Mouse (Mus musculus): ENCODE measurements around the gene Cux2. TPM values are rescaled to one million over a fixed set of nuclear protein-coding genes. Genes with fewer than 3 reads are reported as not detected.
A peak's percentile ranks its signal among the peaks of the same experiment; 100 is the strongest.

Cux2 gene
- total and polyA plus RNA-seq, 3 experiments: 0.17 TPM; not detected in 2

DNA sequence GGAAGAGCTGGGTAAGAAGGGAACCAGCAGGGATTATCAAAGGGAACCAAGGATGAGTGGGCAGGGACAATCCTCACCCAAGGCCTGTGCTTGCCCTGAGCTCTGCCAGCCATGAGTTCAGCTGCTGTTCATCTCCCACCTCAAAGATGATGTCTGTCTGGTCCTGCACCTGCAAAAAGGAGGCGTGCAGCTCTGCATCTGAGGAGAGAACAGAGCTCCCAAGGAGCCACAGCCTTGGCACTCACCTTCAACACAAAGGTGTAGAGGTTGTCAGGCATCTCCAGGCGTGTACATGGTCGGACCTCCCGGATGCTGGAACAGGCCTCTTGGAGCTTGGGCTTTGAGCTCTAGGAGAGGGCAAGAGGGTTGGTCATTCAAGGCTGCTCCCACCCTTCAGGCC, 231.0 kb downstream of the Cux2 start:
- H3K79me2 ChIP-seq (replicated peaks; ENCODE audit: control insufficient read depth, extremely low read depth, insufficient read depth, poor library complexity, severe bottlenecking): peaks cover 28% of the 10 kb centered on the region
- H3K9ac ChIP-seq (ENCODE audit: insufficient read depth, low read depth): no peak overlapping the region
- H3K4me3 ChIP-seq (replicated peaks in 1 of 3; ENCODE audit: low read depth in 2 of 3, low read length in 2 of 3, poor library complexity in 1 of 3): no peak overlapping the region
- in situ Hi-C loops (cut with MboI; ENCODE audit: low pct_ligation_motif_present, low pct_unique_long_range_greater_than_20kb, low sequenced_read_pairs) (no loop called here), dilution Hi-C loops (cut with MboI; ENCODE audit: extremely low pct_ligation_motif_present, extremely low pct_unique_long_range_greater_than_20kb, low sequenced_read_pairs) (no loop called here)
- TF ChIP-seq JUN (IDR thresholded peaks at IDR 0.05; ENCODE audit: insufficient read depth, low read depth, low read length) (no peak), PAX5 (IDR thresholded peaks at IDR 0.05; ENCODE audit: low read length) (no peak), POLR2A (IDR thresholded peaks at IDR 0.05; ENCODE audit: low read depth, low read length) (0 out of 2 replicates have a peak, but pooled peaks have one; percentile 35), NELFE (IDR thresholded peaks at IDR 0.05; ENCODE audit: low read depth, low read length) (no peak), NRF1 (IDR thresholded peaks at IDR 0.05; ENCODE audit: low read depth, low read length) (no peak), ELF1 (IDR thresholded peaks at IDR 0.05; ENCODE audit: low read depth, low read length) (no peak), MAZ (IDR thresholded peaks at IDR 0.05; ENCODE audit: low read depth, low read length) (no peak), CHD2 (IDR thresholded peaks at IDR 0.05; ENCODE audit: low read length) (no peak), MAFK (IDR thresholded peaks at IDR 0.05; ENCODE audit: insufficient replicate concordance, low read length) (no peak)
- H3K4me2 ChIP-seq (ENCODE audit: insufficient read depth, low read depth, poor library complexity, severe bottlenecking): no peak overlapping the region
- no peaks in the 10 kb centered on the region for H3K9me3 ChIP-seq (replicated peaks; ENCODE audit: low read length)
- peaks cover 11 to 32% of the 10 kb centered on the region in 2 experiments for H3K4me1 ChIP-seq (ENCODE audit: control insufficient read depth in 1 of 2, insufficient read depth in 2 of 2)
- no peaks in the 10 kb centered on the region for H3K27me3 ChIP-seq (replicated peaks)
- H3K27ac ChIP-seq (ENCODE audit: insufficient read depth, low read depth): no peak overlapping the region
- H3K36me3 ChIP-seq (replicated peaks in 1 of 2; ENCODE audit: control insufficient read depth in 1 of 2, insufficient read depth in 1 of 2, low read length in 1 of 2): peaks cover 90 to 98% of the 10 kb centered on the region in 2 experiments
- no peak for DNase-seq (ENCODE audit: extremely low read depth)

DNA sequence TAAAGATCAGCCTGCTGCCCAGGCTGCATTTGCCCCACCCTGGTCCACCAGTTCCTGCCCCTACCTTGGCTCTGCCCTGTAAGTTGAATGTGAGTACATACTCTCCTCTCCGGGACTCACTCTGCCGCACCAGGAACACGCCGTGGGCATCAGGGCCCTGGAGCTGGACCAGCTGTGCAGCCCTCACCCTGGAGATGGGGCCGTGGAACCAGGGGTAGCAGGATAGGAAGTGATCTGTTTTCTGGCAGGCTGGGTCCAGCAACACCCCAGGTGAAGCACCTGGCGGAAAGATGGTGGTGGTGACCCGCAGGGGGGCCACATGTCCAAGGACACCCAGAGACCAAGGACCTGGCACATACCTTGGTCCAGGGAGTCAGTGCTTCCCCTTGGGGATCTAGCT, 231.5 kb downstream of the Cux2 start:
- in situ Hi-C loops (cut with MboI; ENCODE audit: low pct_ligation_motif_present, low pct_unique_long_range_greater_than_20kb, low sequenced_read_pairs): no loop called here
- TF ChIP-seq USF1 (IDR thresholded peaks at IDR 0.05; ENCODE audit: low read depth, low read length) (no peak), ZC3H11A (IDR thresholded peaks at IDR 0.05; ENCODE audit: low read depth, low read length) (no peak), PAX5 (IDR thresholded peaks at IDR 0.05; ENCODE audit: low read length) (no peak), ZNF384 (IDR thresholded peaks at IDR 0.05; ENCODE audit: low read depth, low read length) (no peak), GABPA (IDR thresholded peaks at IDR 0.05; ENCODE audit: insufficient replicate concordance, low read depth, low read length) (no peak), JUN (IDR thresholded peaks at IDR 0.05; ENCODE audit: insufficient read depth, low read depth, low read length) (no peak), RCOR1 (conservative IDR thresholded peaks at IDR 0.05; ENCODE audit: low read depth, low read length) (no peak), MYC (IDR thresholded peaks at IDR 0.05; ENCODE audit: low read depth, low read length) (no peak), SIN3A (IDR thresholded peaks at IDR 0.05; ENCODE audit: low read length) (no peak), ZMIZ1 (IDR thresholded peaks at IDR 0.05; ENCODE audit: low read depth, low read length) (no peak), IRF4 (IDR thresholded peaks at IDR 0.05; ENCODE audit: low read depth, low read length) (no peak), JUND (conservative IDR thresholded peaks at IDR 0.05; ENCODE audit: low read depth, low read length) (no peak)
- Histone ChIP-seq H3K9ac (ENCODE audit: insufficient read depth, low read depth) (no peak overlapping the region), H3K4me3 (replicated peaks in 1 of 3; ENCODE audit: low read depth in 2 of 3, low read length in 2 of 3, poor library complexity in 1 of 3) (no peak overlapping the region), H3K36me3 (replicated peaks in 1 of 2; ENCODE audit: control insufficient read depth in 1 of 2, insufficient read depth in 1 of 2, low read length in 1 of 2) (peaks cover 90 to 98% of the 10 kb centered on the region in 2 experiments), H3K4me2 (ENCODE audit: insufficient read depth, low read depth, poor library complexity, severe bottlenecking) (no peak overlapping the region), H3K27ac (ENCODE audit: insufficient read depth, low read depth) (no peak overlapping the region), H3K27me3 (replicated peaks) (no peaks in the 10 kb centered on the region), H3K9me3 (replicated peaks; ENCODE audit: low read length) (no peaks in the 10 kb centered on the region), H3K4me1 (ENCODE audit: control insufficient read depth in 1 of 2, insufficient read depth in 2 of 2) (peaks cover 8 to 27% of the 10 kb centered on the region in 2 experiments), H3K79me2 (replicated peaks; ENCODE audit: control insufficient read depth, extremely low read depth, insufficient read depth, poor library complexity, severe bottlenecking) (peaks cover 24% of the 10 kb centered on the region)
- DNase-seq (ENCODE audit: extremely low read depth): no peak
- dilution Hi-C loops (cut with MboI; ENCODE audit: extremely low pct_ligation_motif_present, extremely low pct_unique_long_range_greater_than_20kb, low sequenced_read_pairs): no loop called here
